Mouse (Mus musculus) cerebellum, adult 2 months (tissue): ENCODE measurements around the gene Fam209.

Experiments used
- CTCF ChIP-seq: fragments of 200-500 bp; IDR thresholded peaks from 2 replicates; pipeline ENCODE4 v1.5.1; 2011; ENCODE audit warnings: low read depth, mild to moderate bottlenecking, control low read depth, low read length, moderate library complexity, borderline replicate concordance; ENCODE audit not compliant: insufficient read depth
- POLR2A ChIP-seq: fragments of 200-500 bp; IDR thresholded peaks from 2 replicates; pipeline ENCODE4 v1.6.1; 2011; ENCODE audit warnings: low read length, control low read depth, borderline replicate concordance; ENCODE audit not compliant: insufficient read depth

DNA sequence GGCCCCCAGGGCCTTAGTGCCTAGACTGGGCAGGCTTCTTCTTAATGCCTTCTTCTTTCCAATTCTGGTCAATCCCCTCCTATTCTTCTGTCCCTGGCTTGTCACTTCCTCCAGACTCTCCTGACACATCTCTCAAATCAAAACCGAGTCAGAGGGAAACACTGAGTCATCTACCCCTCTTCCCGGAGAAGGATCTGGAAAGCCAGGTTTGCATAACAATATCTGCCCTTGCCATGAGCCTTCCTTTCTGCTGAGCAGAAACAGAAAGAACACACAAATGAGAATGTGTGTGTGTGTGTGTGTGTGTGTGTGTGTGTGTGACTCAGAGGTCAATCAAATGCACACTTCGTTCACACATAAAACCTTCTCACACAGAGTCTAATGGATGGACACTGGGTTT is 26.5 kb downstream of the Fam209 start:
- TF ChIP-seq POLR2A (no peak), CTCF (no peak)
